Mouse (Mus musculus) mouse embryonic stem cell (cell line): Measurements from ENCODE around the gene 1110004F10Rik.

Experiments
- in situ Hi-C, 2 experiments: fragments of 300-500 bp; cut with MboI; formaldehyde crosslinking; loops; 1 replicate in 1 of 2; 3 replicates in 1 of 2; pipeline ENCODE4 v1.14.3; 2019 to 2020; ENCODE audit warnings: low sequenced_read_pairs in 2 of 2, low pct_unique_long_range_greater_than_20kb in 1 of 2, mixed read lengths in 1 of 2; ENCODE audit not compliant: unreplicated experiment in 1 of 2

The 1110004F10Rik gene

DNA sequence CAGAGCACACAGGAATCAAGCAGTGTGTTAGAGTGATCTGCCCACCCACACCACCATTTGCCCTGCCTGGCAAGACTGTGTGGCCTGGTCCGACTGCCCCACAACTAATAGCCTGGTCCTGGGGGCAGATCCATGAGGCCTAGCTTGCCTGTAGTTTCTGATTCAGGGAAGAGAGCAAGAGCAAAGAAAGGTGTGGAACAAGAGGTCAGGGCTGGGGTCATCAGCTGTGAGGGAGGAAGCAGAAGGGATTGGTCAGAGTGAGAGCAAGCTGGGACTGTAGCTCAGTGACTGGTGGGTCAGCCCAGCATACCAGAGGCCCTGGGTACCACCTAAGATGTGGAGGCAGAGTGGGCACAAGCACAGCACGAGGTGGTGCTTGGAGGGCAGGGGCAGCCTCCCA is 87.9 kb downstream of the 1110004F10Rik start:
- in situ Hi-C loops: no loop called here

DNA sequence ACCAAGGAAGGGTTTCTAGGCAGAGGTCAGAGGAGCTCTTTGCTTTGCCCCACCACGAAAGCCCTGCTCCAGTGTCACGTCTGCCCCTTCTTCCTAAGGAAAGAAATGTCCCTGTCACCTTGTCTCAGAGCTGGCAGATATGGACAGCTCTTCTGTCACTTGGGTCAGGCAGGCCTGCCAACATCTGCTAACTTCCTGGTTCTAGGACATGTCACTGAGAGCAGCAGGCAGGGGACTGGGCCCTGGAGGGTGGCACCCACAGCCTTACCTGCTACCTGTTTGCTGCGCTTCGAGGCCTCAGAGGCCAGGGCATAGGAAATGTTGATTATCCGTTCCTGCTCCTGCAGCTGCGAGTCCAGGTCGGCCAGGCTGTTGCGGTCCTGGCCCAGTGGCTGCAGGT is 89.1 kb downstream of the 1110004F10Rik start:
- in situ Hi-C loops: no loop called here

DNA sequence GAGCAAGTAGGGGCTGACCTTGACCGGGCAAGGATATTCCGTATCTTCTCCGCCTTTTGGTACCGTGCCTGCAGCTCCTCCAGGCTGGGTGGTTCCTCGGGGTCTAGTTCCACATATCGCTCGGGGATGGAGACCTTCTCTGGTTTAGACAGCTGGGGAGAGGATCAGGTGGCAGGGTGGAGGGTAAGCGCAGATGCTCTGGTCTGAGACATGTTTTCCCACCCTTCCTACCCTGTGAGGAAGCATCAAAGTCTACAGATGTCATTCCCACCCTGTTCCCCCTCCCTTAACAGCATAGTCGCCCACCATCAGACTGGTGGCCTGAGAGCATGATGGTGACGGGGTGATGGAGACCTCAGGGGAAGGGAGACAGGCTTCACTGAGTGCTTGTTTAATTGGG is 90.2 kb downstream of the 1110004F10Rik start:
- in situ Hi-C loops: no loop called here

DNA sequence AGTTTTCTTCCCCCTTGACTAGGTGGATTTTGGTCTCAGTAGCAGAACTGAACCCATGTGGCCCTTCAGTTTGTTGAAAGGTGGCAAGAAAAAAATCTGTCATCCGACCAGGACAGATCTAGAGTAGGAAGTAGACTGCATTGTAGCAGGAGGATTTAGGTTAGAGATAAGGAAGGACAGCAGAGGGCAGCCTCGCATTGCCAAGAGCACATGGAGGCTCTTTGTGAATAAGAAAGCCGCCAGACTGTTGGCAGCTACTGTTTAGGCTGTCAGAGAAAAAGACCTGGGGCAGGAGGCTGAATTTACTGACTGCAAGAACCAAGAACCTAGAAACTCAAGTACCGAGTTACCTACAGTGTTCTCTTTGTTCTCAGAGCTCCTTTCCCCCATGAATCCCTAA is 92.2 kb downstream of the 1110004F10Rik start:
- in situ Hi-C loops: loop anchor here (10.0 kb wide), 2 partner anchors 193 to 203 kb away; partner anchors contain the start of gene Rps13 (in 1 of the 2)

DNA sequence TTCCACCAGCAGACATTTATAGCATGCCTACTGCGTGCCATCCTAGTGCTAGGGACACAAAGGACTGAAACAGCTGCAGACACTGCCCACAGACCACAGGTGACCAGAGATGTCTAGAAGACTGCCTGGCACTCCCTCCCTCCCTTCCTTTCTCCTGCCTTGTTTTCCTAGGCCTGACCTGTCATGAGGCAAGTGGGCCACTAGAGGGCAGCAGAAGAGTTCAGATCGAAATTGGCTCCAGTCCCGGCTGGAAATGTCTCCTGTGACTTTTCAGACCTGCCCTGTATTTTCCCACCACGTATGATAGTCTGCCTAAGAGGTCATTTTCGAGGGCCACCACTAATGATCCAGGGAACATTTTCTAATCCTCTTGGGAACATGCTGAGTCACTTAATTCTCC is 92.9 kb downstream of the 1110004F10Rik start:
- in situ Hi-C loops: loop anchor here (10.0 kb wide), 2 partner anchors 193 to 203 kb away; partner anchors contain the start of gene Rps13 (in 1 of the 2)

DNA sequence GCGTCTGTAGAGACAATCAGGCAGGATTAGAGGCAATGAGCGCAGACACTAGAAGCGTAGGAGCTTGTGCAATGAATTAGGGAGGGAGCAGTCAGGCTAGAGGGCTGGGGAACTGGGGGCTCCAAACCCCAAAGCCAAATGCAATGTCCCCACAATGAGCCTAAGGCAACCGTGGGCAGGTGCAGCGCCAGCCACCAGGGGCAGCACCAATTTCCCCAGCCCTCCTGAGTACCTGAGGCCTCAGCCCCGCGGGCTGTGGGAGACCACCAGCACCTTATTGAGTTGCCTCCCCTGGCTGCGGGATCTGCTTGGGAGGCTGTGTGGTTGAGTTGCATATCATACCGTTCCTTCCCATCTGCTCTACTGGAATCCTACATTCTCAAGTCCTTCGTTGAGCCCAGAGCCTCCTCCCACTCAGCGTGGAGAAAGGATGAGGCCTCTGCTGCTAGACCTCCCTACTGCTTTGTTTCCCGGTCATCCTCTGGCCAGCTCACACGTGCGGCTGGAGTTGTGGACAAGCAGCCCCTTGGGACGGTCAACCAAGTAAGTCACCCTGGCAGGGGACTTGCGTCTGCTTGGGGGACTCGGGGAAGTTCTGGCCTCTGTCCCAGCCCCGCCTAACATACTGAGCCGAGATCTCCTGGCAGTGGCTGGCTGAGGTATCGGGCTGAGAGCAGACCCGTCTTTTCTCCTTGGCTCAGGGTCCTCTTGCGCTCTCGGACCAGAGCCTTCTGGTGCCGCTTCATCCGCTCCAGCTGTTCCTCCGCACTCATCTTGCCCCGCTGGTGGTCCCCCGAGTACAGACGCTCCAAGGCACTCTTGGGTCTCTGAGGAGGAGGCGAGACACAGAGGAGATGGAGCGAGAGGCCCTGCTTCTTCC is 95.5 kb downstream of the 1110004F10Rik start:
- in situ Hi-C loops: loop anchor here (10.0 kb wide), 2 partner anchors 190 to 200 kb away; partner anchors contain the start of gene Rps13 (in 1 of the 2)

DNA sequence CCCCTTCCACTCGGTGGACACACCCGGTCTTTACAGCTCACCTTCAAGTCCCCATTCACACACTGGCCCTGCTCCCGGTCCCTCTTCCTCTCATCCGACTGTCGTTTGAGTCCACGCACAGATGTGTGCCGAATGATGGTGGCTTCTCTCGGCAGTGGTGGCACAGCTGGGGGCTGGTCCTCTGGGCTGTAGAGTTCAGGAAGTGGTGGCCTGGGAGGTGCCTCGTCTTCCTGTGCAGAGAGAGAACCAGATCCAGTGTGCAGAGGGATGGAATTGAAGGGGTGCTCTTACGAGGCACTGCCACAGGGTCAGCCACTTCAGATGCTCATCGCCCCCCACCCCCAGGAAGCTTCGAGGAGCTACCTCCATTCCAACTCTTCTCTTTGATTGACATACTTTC is 98.0 kb downstream of the 1110004F10Rik start:
- in situ Hi-C loops: loop anchor here (10.0 kb wide), 2 partner anchors 188 to 198 kb away; partner anchors contain the start of gene Rps13 (in 1 of the 2)

DNA sequence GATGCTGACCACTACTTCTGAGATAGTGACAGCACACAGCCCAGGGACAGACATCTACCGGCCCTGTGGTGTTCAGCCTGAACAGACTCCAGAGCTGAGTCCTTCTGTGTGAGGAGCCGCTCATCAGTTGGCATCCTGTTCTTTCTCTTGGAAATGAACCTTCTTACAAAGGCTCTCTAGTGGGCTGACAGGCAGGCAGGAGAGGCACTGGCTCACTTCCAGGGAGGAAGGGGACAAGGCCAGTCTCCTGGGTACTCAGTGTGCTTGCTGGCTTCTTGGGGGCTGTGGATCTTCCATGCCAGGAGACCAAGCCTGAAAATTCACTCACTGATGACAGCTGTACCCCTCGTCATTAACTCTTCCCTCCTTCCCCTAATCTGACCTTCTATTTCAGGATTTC is 98.5 kb downstream of the 1110004F10Rik start:
- in situ Hi-C loops: loop anchor here (10.0 kb wide), 2 partner anchors 187 to 197 kb away; partner anchors contain the start of gene Rps13 (in 1 of the 2)

DNA sequence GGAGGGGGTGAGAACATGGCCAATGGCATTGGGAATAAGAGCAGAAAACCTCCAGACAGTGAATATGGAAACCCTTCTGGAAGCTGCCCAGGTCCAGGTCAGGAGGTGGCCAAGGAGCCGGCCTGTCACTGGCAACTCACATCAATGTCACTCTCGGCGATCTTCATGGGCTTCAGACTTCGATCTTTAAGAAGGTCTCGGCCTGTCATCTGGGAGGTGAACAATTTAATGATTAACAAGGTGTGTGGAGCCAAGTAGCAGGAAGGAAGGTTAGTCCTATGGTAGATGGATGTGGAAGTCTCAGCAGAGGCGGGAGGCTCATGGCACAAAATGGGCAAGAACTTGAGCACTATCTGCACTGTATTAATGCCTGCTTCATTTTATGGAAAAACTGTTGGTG is 105.8 kb downstream of the 1110004F10Rik start:
- in situ Hi-C loops: no loop called here

DNA sequence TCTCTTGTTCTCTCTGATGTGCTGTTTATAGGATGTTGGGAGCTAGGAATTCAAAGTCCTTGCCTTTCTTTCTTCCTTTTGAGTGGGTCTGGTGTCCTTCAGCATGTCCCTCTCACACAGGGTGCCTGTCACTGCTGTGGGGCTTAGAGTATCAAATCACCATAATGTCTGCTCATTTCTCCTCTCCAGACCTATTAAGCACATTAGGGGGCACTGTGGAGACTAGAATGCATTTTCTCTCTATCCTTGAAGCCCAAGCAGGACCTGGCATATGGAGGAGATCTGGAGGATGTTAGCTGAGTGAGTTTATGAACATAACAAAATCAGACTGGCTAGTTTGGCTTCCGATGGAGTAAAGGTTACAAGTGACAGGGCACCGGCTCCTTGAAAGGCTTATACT is 107.9 kb downstream of the 1110004F10Rik start:
- in situ Hi-C loops: no loop called here

DNA sequence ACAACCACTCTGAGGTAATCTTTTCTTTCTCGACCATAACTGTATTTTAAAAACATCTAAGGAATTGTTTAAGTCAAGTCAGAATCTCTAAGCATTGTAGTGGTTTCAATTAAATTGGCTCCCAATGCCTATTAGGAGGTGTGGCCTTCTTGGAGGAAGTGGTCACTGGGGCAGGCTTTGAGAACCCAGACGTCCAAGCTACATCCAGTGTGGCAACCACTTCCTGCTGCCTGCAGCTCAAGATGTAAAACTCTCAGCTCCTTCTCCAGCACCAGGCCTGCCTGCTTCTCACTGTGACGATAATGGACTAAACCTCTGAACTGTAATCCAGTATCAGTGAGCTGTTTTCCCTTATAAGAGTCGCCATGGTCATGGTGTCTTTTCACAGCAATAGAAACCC is 110.4 kb downstream of the 1110004F10Rik start:
- in situ Hi-C loops: no loop called here

DNA sequence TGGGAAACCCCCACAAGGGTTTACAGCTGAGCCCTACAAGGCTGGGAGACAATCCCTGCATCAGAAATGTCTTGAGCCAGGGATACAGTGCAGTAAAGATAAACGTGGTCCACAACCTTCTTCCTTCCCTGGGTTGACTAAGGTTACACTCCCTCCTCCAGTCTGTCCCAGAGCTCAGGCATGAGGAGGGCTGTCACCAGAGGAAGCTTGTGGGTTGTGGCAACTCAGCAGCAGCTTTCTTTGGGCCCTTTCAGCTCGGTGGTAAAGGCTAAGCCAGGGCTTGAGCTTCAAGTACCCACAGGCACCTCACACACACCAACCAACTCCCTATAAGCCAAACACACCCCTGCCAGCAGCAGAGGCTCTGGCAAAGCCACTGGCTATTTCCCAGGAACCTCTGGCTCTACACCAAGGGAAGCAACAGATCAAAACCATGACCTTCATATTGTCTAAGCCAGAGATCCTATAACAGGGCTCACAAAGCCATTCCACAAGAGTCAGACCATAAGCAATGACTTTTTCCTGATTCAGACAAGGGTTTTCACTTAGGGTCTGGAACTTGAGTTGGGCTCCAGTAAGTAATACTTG is 114.7 kb downstream of the 1110004F10Rik start:
- in situ Hi-C loops: no loop called here
